Mouse (Mus musculus) thymus, adult 2 months (tissue): Measurements from ENCODE around the gene Fam124a.

ENCODE experiments used
- CTCF ChIP-seq: fragments of 200-500 bp; IDR thresholded peaks from 2 replicates; pipeline ENCODE4 v1.5.1; 2012; ENCODE audit warnings: mild to moderate bottlenecking, control low read depth, low read length, moderate library complexity, borderline replicate concordance; ENCODE audit not compliant: control insufficient read depth, poor library complexity, insufficient read depth; ENCODE audit errors: extremely low read depth
- POLR2A ChIP-seq: fragments of 200-500 bp; IDR thresholded peaks from 2 replicates; pipeline ENCODE4 v1.6.1; 2012; ENCODE audit warnings: mild to moderate bottlenecking, low read length, control low read depth, moderate library complexity; ENCODE audit not compliant: control insufficient read depth, poor library complexity, insufficient read depth; ENCODE audit errors: extremely low read depth

DNA sequence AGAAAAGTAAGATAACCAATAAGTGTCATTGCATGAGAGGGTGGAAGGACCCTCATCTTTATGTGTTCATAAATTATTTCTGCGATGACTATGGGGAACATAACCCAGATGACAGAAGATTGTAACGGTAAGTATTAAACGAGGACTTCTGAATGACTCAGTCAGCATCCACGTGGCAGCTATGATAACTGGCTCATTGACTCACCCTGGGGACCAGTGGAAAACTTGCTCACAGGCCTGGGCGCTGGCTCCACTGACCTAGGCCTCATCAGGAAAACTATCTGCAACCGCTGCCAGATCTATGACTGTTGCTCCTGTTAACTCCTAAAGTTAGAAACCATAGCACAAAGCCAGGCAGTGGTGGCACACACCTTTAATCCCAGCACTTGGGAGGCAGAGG is 92.9 kb downstream of the Fam124a start:
- TF ChIP-seq CTCF (no peak), POLR2A (no peak)
